Mouse (Mus musculus): ENCODE measurements around the gene Capn5. TPM values are rescaled to one million over a fixed set of nuclear protein-coding genes. Genes with fewer than 3 reads are reported as not detected.
A peak's percentile ranks its signal among the peaks of the same experiment; 100 is the strongest.

Gene Capn5
- total RNA-seq (2012; rRNA removed) = 0.04 and 0.26 TPM in 2 replicates
- under 1 TPM in 1 of 2 experiments, not detected in 1; 0.54 TPM for polyA plus RNA-seq (2012; ENCODE audit: insufficient read depth in 1 of 2, insufficient read length in 2 of 2, low read depth in 1 of 2, low replicate concordance in 2 of 2, missing spikeins in 1 of 2)

DNA sequence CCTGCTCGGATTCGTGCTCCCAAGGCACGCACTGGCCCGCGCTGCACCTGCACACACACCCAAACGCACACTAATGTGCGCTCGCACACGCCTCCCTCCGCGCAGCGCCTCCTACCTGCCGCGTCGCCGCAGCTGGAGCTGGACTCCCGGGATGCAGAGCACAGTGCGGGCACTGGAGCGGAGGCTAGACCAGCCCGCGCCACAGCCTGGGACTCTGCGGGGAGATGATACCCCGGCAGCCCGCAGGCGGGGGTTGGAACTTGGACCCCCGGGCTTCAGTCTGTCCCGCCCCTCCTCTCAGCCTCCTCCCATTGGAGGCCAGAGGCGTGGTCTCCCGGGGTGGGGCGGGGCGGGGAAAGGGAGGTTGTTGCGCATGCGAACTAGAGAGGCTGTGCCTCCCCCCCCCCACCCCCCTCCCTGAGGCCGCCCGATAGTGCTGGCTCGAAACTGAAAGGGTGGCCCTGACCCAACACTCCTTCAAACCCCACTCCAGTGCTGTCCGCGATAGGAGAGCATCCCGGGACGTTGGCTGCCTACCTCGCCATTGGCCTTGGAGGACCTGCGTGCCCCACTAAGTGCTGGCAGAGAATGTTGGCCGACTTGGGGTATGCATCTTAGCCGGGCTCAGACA lies at the start of gene Capn5:
Gene Capn5, minus strand, starts transcription at position 346 of the 631 bp plus-strand sequence.
- no peak within 1 kb of the TSS for H3K27ac ChIP-seq (ENCODE audit: control insufficient read depth, low read depth, low read length)
- no peak for TF ChIP-seq TCF12 (IDR thresholded peaks at IDR 0.05; ENCODE audit: low read depth, low read length)
- TF ChIP-seq GABPA (IDR thresholded peaks at IDR 0.05; ENCODE audit: low read depth, low read length) = no peak
- TF ChIP-seq SIN3A (IDR thresholded peaks at IDR 0.05; ENCODE audit: low read length) = no peak; the same call in 1 of the 2 replicates
- TF ChIP-seq MYC (IDR thresholded peaks at IDR 0.05; ENCODE audit: low read depth, low read length) = no peak
- TF ChIP-seq USF1 (IDR thresholded peaks at IDR 0.05; ENCODE audit: low read depth, low read length) = no peak
- TF ChIP-seq POLR2AphosphoS2 (IDR thresholded peaks at IDR 0.05; ENCODE audit: low read length) = no peak
- TF ChIP-seq ETS1 (IDR thresholded peaks at IDR 0.05; ENCODE audit: low read depth, low read length) = no peak
- TF ChIP-seq MXI1 (IDR thresholded peaks at IDR 0.05; ENCODE audit: low read depth, low read length) = no peak
- no peak for TF ChIP-seq ZMIZ1 (IDR thresholded peaks at IDR 0.05; ENCODE audit: low read depth, low read length)
- no peak for TF ChIP-seq MAX (IDR thresholded peaks at IDR 0.05; ENCODE audit: low read length)
- TF ChIP-seq ELF1 (IDR thresholded peaks at IDR 0.05; ENCODE audit: low read depth, low read length) = no peak
- no peak for TF ChIP-seq USF2 (IDR thresholded peaks at IDR 0.05; ENCODE audit: borderline replicate concordance in 1 of 2, insufficient read depth in 1 of 2, low read depth in 1 of 2, low read length in 2 of 2)
- no peak for TF ChIP-seq EP300 (IDR thresholded peaks at IDR 0.05; ENCODE audit: low read depth in 1 of 2, low read length in 2 of 2)
- no peak for TF ChIP-seq RCOR1 (IDR thresholded peaks at IDR 0.05; ENCODE audit: low read depth, low read length)
- no peak for TF ChIP-seq ZNF384 (IDR thresholded peaks at IDR 0.05; ENCODE audit: low read depth, low read length)
- TF ChIP-seq SMC3 (IDR thresholded peaks at IDR 0.05; ENCODE audit: low read depth, low read length) = no peak
- no peak for TF ChIP-seq ZKSCAN1 (IDR thresholded peaks at IDR 0.05; ENCODE audit: low read depth, low read length)
- no peak for TF ChIP-seq UBTF (IDR thresholded peaks at IDR 0.05; ENCODE audit: borderline replicate concordance, insufficient read depth, low read depth, low read length)
- no peak for TF ChIP-seq TAL1 (IDR thresholded peaks at IDR 0.05; ENCODE audit: low read length)
- peak; percentile 5 to 38 (median 21); a peak in 3 of 6 replicates for TF ChIP-seq CTCF (IDR thresholded peaks at IDR 0.05 in 2 of 3, conservative IDR thresholded peaks at IDR 0.05 in 1 of 3; ENCODE audit: control insufficient read depth in 1 of 3, insufficient read depth in 1 of 3, low read depth in 2 of 3, low read length in 3 of 3, poor library complexity in 1 of 3, severe bottlenecking in 1 of 3)
- TF ChIP-seq RAD21 (IDR thresholded peaks at IDR 0.05; ENCODE audit: low read depth, low read length) = no peak
- no peak for TF ChIP-seq TBP (IDR thresholded peaks at IDR 0.05; ENCODE audit: low read depth, low read length)
- TF ChIP-seq POLR2AphosphoS5 (IDR thresholded peaks at IDR 0.05; ENCODE audit: borderline replicate concordance, low read depth, low read length) = no peak
- TF ChIP-seq MYB (IDR thresholded peaks at IDR 0.05; ENCODE audit: low read depth, low read length) = no peak
- no peak for TF ChIP-seq ZC3H11A (IDR thresholded peaks at IDR 0.05; ENCODE audit: low read depth, low read length)
- TF ChIP-seq NELFE (IDR thresholded peaks at IDR 0.05; ENCODE audit: low read depth, low read length) = 0 out of 2 replicates have a peak, but pooled peaks have one; percentile 32
- TF ChIP-seq BHLHE40 (IDR thresholded peaks at IDR 0.05; ENCODE audit: borderline replicate concordance, low read depth, low read length) = no peak
- peak in 1 of 2 experiments; percentile 38; a peak in 1 of 4 replicates for TF ChIP-seq POLR2A (IDR thresholded peaks at IDR 0.05; ENCODE audit: control insufficient read depth in 1 of 2, insufficient read depth in 1 of 2, low read depth in 1 of 2, low read length in 2 of 2, poor library complexity in 1 of 2)
- TF ChIP-seq KAT2A (conservative IDR thresholded peaks at IDR 0.05; ENCODE audit: low read depth, low read length) = no peak
- TF ChIP-seq MEF2A (IDR thresholded peaks at IDR 0.05; ENCODE audit: extremely low read depth, insufficient replicate concordance, low read depth, low read length, poor library complexity, severe bottlenecking) = no peak
- no peak for TF ChIP-seq MAFK (IDR thresholded peaks at IDR 0.05; ENCODE audit: borderline replicate concordance, low read depth, low read length)
- no peak for TF ChIP-seq HCFC1 (IDR thresholded peaks at IDR 0.05; ENCODE audit: low read depth, low read length)
- no peak for TF ChIP-seq CHD1 (IDR thresholded peaks at IDR 0.05; ENCODE audit: low read depth, low read length)
- no peak for TF ChIP-seq CHD2 (IDR thresholded peaks at IDR 0.05; ENCODE audit: low read length)
- no peak for TF ChIP-seq GATA1 (IDR thresholded peaks at IDR 0.05; ENCODE audit: low read depth, low read length)
- no peak for TF ChIP-seq JUND (IDR thresholded peaks at IDR 0.05; ENCODE audit: low read depth, low read length)
- no peak for TF ChIP-seq E2F4 (IDR thresholded peaks at IDR 0.05; ENCODE audit: borderline replicate concordance, low read depth, low read length)

More for the DNA sequence above, at the start of gene Capn5:
- H3K9ac ChIP-seq (ENCODE audit: control insufficient read depth, low read depth, low read length, poor library complexity, severe bottlenecking) = peak within 1 kb of the TSS; percentile 71
- H3K27me3 ChIP-seq (ENCODE audit: control insufficient read depth in 1 of 2, insufficient read depth in 2 of 2, low read length in 2 of 2) = no peaks in the 10 kb centered on the region
- peak; percentile 87 for DNase-seq (ENCODE audit: low read depth, low spot score)
- H3K79me2 ChIP-seq (ENCODE audit: control insufficient read depth, insufficient read depth, low read length, poor library complexity) = no peaks in the 10 kb centered on the region
- no peaks in the 10 kb centered on the region for H3K36me3 ChIP-seq (ENCODE audit: control insufficient read depth in 1 of 2, insufficient read depth in 2 of 2, low read length in 2 of 2)
- peak within 1 kb of the TSS; percentile 85 to 89 for H3K4me3 ChIP-seq (ENCODE audit: control insufficient read depth in 1 of 2, insufficient read depth in 1 of 2, low read depth in 2 of 2, low read length in 2 of 2)
- 0 out of 4 replicates have a peak, but pooled peaks cover 0 to 3% of the 10 kb centered on the region in 2 experiments for H3K4me1 ChIP-seq (ENCODE audit: control insufficient read depth in 1 of 2, insufficient read depth in 2 of 2, low read length in 2 of 2)
- no peaks in the 10 kb centered on the region for H3K9me3 ChIP-seq (replicated peaks; ENCODE audit: insufficient read depth, low read length)

Measured in MEL (cell line).